Mouse (Mus musculus) C3H10T1/2 (cell line): ENCODE measurements around the gene Trove2. TPM values are rescaled to one million over a fixed set of nuclear protein-coding genes. Genes with fewer than 3 reads are reported as not detected.

ENCODE experiments used
- polyA plus RNA-seq, 2 experiments: library from polyadenylated mRNA; unstranded; fragments of >200 nt; fragmentation: generic; extraction: Trizol; gene quantifications; one replicate each; pipeline ENCODE4 v1.2.1; 2012; ENCODE audit warnings: missing spikeins in 2 of 2

The Trove2 gene
- polyA plus RNA-seq, result 1 to 10 TPM in 1 of 2 experiments, under 1 TPM in 1; 0.21 to 1.4 TPM

DNA sequence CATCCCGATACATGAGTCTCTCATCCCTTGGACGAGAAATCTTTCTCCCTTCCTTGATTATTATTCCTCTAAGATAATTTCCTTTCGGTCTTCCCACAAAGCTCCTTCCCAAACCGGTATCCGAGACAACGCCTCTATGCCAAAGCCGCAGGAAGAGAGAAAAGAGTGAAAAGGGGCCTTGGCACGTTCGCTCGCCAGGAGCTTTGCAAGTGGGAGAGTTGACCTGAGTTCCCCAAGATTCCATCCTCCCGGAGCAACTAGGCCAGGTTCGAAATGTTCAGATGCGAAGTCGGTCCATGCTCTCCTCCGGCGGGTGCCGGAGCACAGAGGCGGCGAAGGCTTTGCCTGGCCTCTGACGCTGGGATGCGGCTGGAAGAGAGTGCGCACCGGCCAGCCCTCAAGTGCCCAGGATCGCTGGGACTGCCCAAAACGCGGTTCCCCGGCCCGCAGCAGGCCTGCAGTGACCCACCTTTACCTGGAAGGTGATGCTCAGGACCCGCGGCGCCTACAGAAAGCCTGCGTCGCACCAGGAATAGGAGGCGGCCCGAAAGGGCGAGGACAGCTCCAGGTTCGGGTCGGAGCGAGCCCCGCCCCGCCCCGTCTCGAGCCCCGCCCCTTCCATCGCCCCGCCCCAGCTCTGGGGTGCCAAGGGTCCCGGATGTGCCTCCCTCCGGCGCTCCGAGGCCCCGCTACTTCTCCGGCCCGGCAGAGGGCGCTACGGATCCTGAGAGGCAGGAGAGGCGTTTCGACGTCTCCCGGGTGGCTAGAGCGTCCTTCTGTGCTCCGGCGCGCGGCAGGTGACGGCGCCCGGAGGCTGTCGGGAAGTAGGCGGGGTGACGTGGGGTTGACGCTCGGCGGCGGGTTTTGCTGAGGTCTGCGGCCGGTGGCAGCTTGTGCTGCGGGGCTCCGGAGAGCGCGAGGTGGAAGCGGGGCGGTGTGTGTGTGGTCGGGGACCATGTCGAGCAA, at the start of gene Trove2, which contains the start of gene Uchl5:
TSS of gene Trove2 (minus strand) at position 623 of the 966 bp plus-strand sequence.
TSS of gene Uchl5 (plus strand) at position 827 of the 966 bp plus-strand sequence.

GRCm38 (mm10) chr1:143716038-143716437, 60.8 kb downstream of the Trove2 start, which contains the start of gene Glrx2:
Gene Glrx2 (plus strand): TSS chr1:143716338.

GRCm38 (mm10) chr1:143702741-143703262, 74.1 kb downstream of the Trove2 start, which contains the start of gene Cdc73:
Gene Cdc73 (minus strand): TSS chr1:143702893.

Other genes with a start within 250 kb of the Trove2 start
- gene B3galt2, start 136.4 kb downstream of the Trove2 start, polyA plus RNA-seq, result under 1 TPM in 1 of 2 experiments, not detected in 1; 0.02 TPM
- 1 to 10 TPM in 1 of 2 experiments, under 1 TPM in 1; 0.90 to 6.9 TPM for gene Cdc73, start 74.2 kb downstream of the Trove2 start, polyA plus RNA-seq
- gene Glrx2, start 60.7 kb downstream of the Trove2 start, polyA plus RNA-seq, result 10 to 100 TPM; 48.2 to 80.1 TPM
- 1 to 10 TPM; 3.3 to 7.5 TPM for gene Uchl5, start 204 bp upstream of the Trove2 start, polyA plus RNA-seq
- 10 to 100 TPM in 1 of 2 experiments, under 1 TPM in 1; 0.76 to 16.8 TPM for gene Rgs2, start 227.1 kb upstream of the Trove2 start, polyA plus RNA-seq